Mouse (Mus musculus) frontal cortex, adult 2 months (tissue): Measurements from ENCODE around the gene Arpc3. TPM values are rescaled to one million over a fixed set of nuclear protein-coding genes. Genes with fewer than 3 reads are reported as not detected.

Experiments
- DNase-seq, 2 experiments: peaks; one replicate each; pipeline ENCODE4 v3.0.0; 2022; ENCODE audit warnings: low spot score in 1 of 2; ENCODE audit errors: extremely low spot score in 1 of 2
- polyA plus RNA-seq: library from polyadenylated mRNA; depleted of rRNA; stranded (reverse); fragments of >200 nt; gene quantifications from 2 replicates; pipeline ENCODE4 v1.2.3, GENCODE M21; 2012; rRNA removed

The Arpc3 gene
- polyA plus RNA-seq = 257 and 268 TPM in 2 replicates

DNA sequence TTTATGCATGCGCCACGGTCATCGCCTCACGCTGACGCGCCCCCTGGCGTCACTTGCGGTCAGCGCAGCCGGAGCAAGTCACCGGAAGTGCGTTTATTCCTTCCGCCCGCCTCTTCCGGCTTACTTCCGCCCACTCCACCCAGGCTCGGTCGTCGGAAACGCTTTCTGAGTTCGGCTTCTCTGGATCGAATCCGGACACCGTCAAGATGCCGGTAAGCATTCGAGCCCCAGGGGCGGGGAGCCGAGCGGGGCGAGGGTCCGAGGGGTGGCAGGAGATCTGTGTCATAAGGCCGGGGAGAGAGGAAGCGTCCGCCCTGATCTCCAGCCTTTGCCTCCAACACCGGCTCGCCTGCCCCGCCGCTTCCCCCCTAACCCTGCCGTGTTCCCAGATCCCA lies at the start of gene Arpc3:
Gene Arpc3, plus strand, starts transcription at position 93 of the 395 bp plus-strand sequence.
- peak; percentile 69 to 95 for DNase-seq

- DNase-seq = no peak
Observed at GRCm38 (mm10) chr5:122342874-122343273, 48.8 kb upstream of the Arpc3 start.

DNA sequence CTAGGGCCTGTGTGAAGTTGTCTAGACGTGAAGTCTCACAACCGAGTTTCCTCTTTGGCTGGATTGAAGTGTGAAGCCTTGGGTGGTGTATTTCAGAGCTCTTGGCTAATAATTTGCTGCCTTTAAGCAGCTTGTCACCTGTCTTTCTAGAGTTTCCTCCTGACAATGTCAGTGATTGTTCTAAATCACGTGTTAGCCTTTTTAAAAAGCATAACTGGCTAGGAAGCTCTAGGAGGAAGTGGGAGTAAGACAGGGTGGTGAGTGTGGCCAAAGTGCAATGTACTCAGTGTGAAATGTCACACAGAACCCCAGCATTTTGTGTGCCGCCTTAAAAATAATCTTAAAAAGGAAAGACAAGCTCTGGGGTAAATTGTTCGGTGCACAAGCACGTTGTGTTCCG lies 47.9 kb upstream of the Arpc3 start:
- DNase-seq = no peak

- DNase-seq = peak in 1 of 2 experiments; percentile 85
Observed at GRCm38 (mm10) chr5:122344260-122344659, 47.4 kb upstream of the Arpc3 start.

GRCm38 (mm10) chr5:122345777-122346176 lies 45.9 kb upstream of the Arpc3 start:
- no peak for DNase-seq

- peak; percentile 91 to 99 for DNase-seq
Observed at GRCm38 (mm10) chr5:122353807-122354491, 37.7 kb upstream of the Arpc3 start, which contains the start of the genes Rad9b and Vps29. Gene Rad9b, minus strand, starts transcription at chr5:122354233. Gene Vps29, plus strand, starts transcription at chr5:122354369.

GRCm38 (mm10) chr5:122354492-122355067 lies 37.1 kb upstream of the Arpc3 start:
- DNase-seq = no peak

- DNase-seq = no peak
Observed at GRCm38 (mm10) chr5:122371591-122372191, 20.0 kb upstream of the Arpc3 start, which contains the start of gene Gpn3. Gene Gpn3, plus strand, starts transcription at chr5:122371876.

- peak; percentile 98 to 100 for DNase-seq
Observed at GRCm38 (mm10) chr5:122372192-122372769, 19.4 kb upstream of the Arpc3 start, which contains the start of gene Fam216a. Gene Fam216a, minus strand, starts transcription at chr5:122372364.

DNA sequence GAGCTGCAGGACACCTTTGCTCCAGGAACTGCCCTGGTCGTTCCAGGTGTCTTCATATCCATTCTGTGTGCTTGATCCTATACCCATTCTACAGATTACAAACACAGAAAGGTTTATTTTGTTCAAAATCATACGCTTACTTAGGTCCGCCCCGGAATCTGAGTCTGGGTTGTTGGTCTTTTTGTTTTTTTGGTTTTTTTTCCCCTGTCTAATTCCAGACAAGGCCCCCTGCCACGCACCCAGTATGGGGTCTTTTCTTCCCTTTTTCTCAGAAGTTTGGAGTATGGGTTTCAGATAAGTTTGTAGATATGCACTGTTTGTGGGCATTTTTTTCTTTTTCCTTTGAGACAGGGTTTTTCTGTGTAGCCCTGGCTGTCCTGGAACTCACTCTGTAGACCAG lies 18.8 kb upstream of the Arpc3 start:
- DNase-seq = no peak

- DNase-seq = no peak
Observed at GRCm38 (mm10) chr5:122377101-122377833, 14.4 kb upstream of the Arpc3 start.

DNA sequence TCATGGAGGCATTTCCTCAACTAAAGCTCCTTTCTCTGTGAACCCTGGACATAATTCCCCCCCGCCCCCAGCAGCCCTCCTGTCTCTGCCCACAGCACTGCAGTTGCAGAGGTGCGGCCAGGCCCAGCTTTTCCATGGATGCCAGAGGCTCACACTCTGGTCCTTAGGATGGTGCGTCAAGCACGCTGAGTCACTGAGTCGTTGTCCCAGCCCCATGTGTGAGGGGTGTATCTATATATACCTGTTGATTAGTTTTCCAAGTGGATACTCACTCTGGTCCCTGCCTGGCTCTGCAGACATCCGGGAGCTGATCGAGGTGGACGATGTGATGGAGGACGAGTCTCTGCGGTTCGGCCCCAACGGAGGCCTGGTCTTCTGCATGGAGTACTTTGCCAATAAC lies 13.5 kb upstream of the Arpc3 start:
- DNase-seq = no peak

- DNase-seq = peak; percentile 73 to 89
Observed at GRCm38 (mm10) chr5:122379374-122380155, 12.1 kb upstream of the Arpc3 start.

- no peak for DNase-seq
Observed at GRCm38 (mm10) chr5:122390006-122390405, 1.7 kb upstream of the Arpc3 start.

GRCm38 (mm10) chr5:122390671-122391070 lies 1.0 kb upstream of the Arpc3 start:
- no peak for DNase-seq

DNA sequence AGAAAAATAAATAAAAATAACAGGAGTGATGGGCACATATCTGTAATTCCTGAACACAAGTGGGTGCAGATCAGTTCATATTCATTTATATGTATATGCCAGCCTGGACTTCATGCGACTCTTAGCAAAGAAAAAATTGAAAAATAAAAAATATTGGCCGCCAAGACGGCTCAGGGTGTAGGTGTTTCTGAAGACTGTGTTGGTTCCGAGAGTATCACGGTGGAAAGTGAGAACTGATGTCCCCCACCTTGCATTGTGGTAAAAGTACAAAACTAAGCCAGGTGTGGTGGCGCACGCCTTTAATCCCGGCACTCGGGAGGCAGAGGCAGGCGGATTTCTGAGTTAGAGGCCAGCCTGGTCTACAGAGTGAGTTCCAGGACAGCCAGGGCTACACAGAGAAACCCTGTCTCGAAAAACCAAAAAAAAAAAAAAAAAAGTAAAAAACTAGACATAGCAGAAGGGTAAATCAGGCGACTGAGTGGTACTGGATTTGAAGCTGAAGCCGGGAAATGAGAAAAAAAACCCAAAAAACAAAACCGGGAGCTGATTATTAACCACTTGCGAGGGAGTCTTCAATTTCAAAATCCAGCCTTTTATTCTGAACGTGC lies 396 bp upstream of the Arpc3 start:
- no peak for DNase-seq

GRCm38 (mm10) chr5:122392227-122393004 lies 738 bp downstream of the Arpc3 start:
- DNase-seq = no peak

- peak in 1 of 2 experiments; percentile 81 for DNase-seq
Observed at GRCm38 (mm10) chr5:122393887-122394286, 2.2 kb downstream of the Arpc3 start.

- no peak for DNase-seq
Observed at GRCm38 (mm10) chr5:122396791-122397190, 5.1 kb downstream of the Arpc3 start.
